In the genomic region with DNA sequence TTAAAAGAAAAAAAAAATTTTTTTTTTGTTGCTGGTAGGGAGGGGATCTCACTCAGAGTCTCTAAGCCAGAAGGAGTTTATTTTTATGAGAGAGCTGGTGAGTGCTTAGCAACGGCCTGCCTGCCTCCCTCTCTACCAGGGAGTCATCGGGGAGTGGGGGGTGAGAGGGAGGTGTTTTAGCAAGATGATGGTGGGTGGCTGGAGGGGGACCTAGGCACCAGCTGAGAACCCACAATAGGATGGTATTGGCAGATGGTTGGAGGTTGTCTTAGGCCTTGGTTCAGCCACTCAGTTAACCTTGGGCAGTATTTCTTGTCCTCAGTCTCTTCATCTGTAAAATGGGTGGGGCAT, we compare ENCODE assay signal across 8 mouse cellular contexts. TPM values are rescaled to one million over a fixed set of nuclear protein-coding genes. Genes with fewer than 3 reads are reported as not detected.
DNase-seq lines count a peak whose midpoint lies in the region; ATAC-seq lines count a peak whose summit lies in the region.

No protein-coding gene starts in this region.

- H3K9ac ChIP-seq in kidney, embryonic 15.5 days = peak overlapping the region; percentile 86; the same call in 1 of the 2 replicates
- no peak overlapping the region for H3K9ac ChIP-seq in embryonic facial prominence, embryonic 11.5 days (replicated peaks; ENCODE audit: low read length)
- H3K9ac ChIP-seq in hindbrain, embryonic 15.5 days = peak overlapping the region; percentile 88
- no peak overlapping the region for H3K9ac ChIP-seq in liver, embryonic 16.5 days (ENCODE audit: low read depth, low read length)
- H3K9ac ChIP-seq in stomach, embryonic 15.5 days = no peak overlapping the region

- peak overlapping the region; percentile 92 for H3K4me2 ChIP-seq in kidney, embryonic 15.5 days
- peak overlapping the region; percentile 92 for H3K4me2 ChIP-seq in embryonic facial prominence, embryonic 11.5 days (ENCODE audit: low read depth, low read length)
- peak overlapping the region; percentile 89 for H3K4me2 ChIP-seq in hindbrain, embryonic 15.5 days
- peak overlapping the region; percentile 98 for H3K4me2 ChIP-seq in liver, embryonic 16.5 days (ENCODE audit: low read depth, low read length)
- peak overlapping the region; percentile 93 for H3K4me2 ChIP-seq in stomach, embryonic 15.5 days

- peak overlapping the region; percentile 35; the same call in 1 of the 2 replicates for H3K27ac ChIP-seq in kidney, embryonic 15.5 days
- no peak overlapping the region for H3K27ac ChIP-seq in embryonic facial prominence, embryonic 11.5 days (replicated peaks; ENCODE audit: low read depth, low read length)
- peak overlapping the region; percentile 92 for H3K27ac ChIP-seq in hindbrain, embryonic 15.5 days (replicated peaks)
- H3K27ac ChIP-seq in liver, embryonic 16.5 days (ENCODE audit: low read length) = no peak overlapping the region
- H3K27ac ChIP-seq in stomach, embryonic 15.5 days = 0 out of 2 replicates have a peak overlapping the region, but pooled peaks have one; percentile 35

- H3K27me3 ChIP-seq in kidney, embryonic 15.5 days = no peaks in the 10 kb centered on the region
- H3K27me3 ChIP-seq in embryonic facial prominence, embryonic 11.5 days (ENCODE audit: control insufficient read depth, insufficient read depth, low read length) = no peaks in the 10 kb centered on the region
- no peaks in the 10 kb centered on the region for H3K27me3 ChIP-seq in hindbrain, embryonic 15.5 days
- no peaks in the 10 kb centered on the region for H3K27me3 ChIP-seq in liver, embryonic 16.5 days (ENCODE audit: control insufficient read depth, insufficient read depth, low read depth, low read length)
- no peaks in the 10 kb centered on the region for H3K27me3 ChIP-seq in stomach, embryonic 15.5 days (replicated peaks)

- no peaks in the 10 kb centered on the region for H3K9me3 ChIP-seq in kidney, embryonic 15.5 days (replicated peaks)
- H3K9me3 ChIP-seq in embryonic facial prominence, embryonic 11.5 days (replicated peaks; ENCODE audit: control insufficient read depth, low read length) = no peaks in the 10 kb centered on the region
- no peaks in the 10 kb centered on the region for H3K9me3 ChIP-seq in hindbrain, embryonic 15.5 days
- no peaks in the 10 kb centered on the region for H3K9me3 ChIP-seq in liver, embryonic 16.5 days (replicated peaks; ENCODE audit: control insufficient read depth, low read length)
- H3K9me3 ChIP-seq in stomach, embryonic 15.5 days = no peaks in the 10 kb centered on the region

- no peak for ATAC-seq in kidney, embryonic 15.5 days (replicated peaks; ENCODE audit: low FRiP score)
- no peak for ATAC-seq in embryonic facial prominence, embryonic 11.5 days (replicated peaks; ENCODE audit: insufficient number of reproducible peaks, low FRiP score, low TSS enrichment, low read depth)
- ATAC-seq in hindbrain, embryonic 15.5 days (ENCODE audit: low FRiP score, low read depth) = no peak
- ATAC-seq in liver, embryonic 16.5 days (ENCODE audit: low read depth) = no peak
- no peak for ATAC-seq in stomach, embryonic 15.5 days (ENCODE audit: insufficient read depth, low FRiP score, low read depth)
- ATAC-seq in granulocyte monocyte progenitor cell, adult 5-6 weeks (replicated peaks; ENCODE audit: poor library complexity, severe bottlenecking) = no peak

- peaks cover 67% of the 10 kb centered on the region for H3K4me1 ChIP-seq in kidney, embryonic 15.5 days
- H3K4me1 ChIP-seq in embryonic facial prominence, embryonic 11.5 days (ENCODE audit: control insufficient read depth, insufficient read depth, low read length) = no peaks in the 10 kb centered on the region
- peaks cover 55% of the 10 kb centered on the region for H3K4me1 ChIP-seq in hindbrain, embryonic 15.5 days (replicated peaks)
- H3K4me1 ChIP-seq in liver, embryonic 16.5 days (ENCODE audit: control insufficient read depth, low read depth, low read length) = peaks cover 38% of the 10 kb centered on the region
- peaks cover 44% of the 10 kb centered on the region for H3K4me1 ChIP-seq in stomach, embryonic 15.5 days

- WGBS in kidney, embryonic 15.5 days = 5% methylated on average over 2 of the region's 2 CpGs
- WGBS in embryonic facial prominence, embryonic 11.5 days = 30% methylated on average over 2 of the region's 2 CpGs
- WGBS in hindbrain, embryonic 15.5 days = 15% methylated on average over 2 of the region's 2 CpGs
- 23% methylated on average over 2 of the region's 2 CpGs for WGBS in liver, embryonic 16.5 days (ENCODE audit: insufficient replicate concordance)
- WGBS in stomach, embryonic 15.5 days = 0% methylated on average over 2 of the region's 2 CpGs

- no peak for DNase-seq in kidney, adult 18-20 months
- DNase-seq in embryonic facial prominence, embryonic 11.5 days (ENCODE audit: low spot score) = no peak
- DNase-seq in thymus, adult 18-20 months = no peak

- H3K4me3 ChIP-seq in kidney, embryonic 15.5 days (replicated peaks) = peak overlapping the region; percentile 72
- H3K4me3 ChIP-seq in embryonic facial prominence, embryonic 11.5 days (ENCODE audit: low read depth, low read length) = peak overlapping the region; percentile 84; the same call in 1 of the 2 replicates
- peak overlapping the region; percentile 64 for H3K4me3 ChIP-seq in hindbrain, embryonic 15.5 days
- H3K4me3 ChIP-seq in liver, embryonic 16.5 days (ENCODE audit: low read depth, low read length) = peak overlapping the region; percentile 83
- peak overlapping the region; percentile 97 for H3K4me3 ChIP-seq in stomach, embryonic 15.5 days (replicated peaks)

- H3K36me3 ChIP-seq in kidney, embryonic 15.5 days = no peaks in the 10 kb centered on the region
- no peaks in the 10 kb centered on the region for H3K36me3 ChIP-seq in embryonic facial prominence, embryonic 11.5 days (replicated peaks; ENCODE audit: control insufficient read depth, insufficient read depth, low read depth, low read length)
- no peaks in the 10 kb centered on the region for H3K36me3 ChIP-seq in hindbrain, embryonic 15.5 days
- no peaks in the 10 kb centered on the region for H3K36me3 ChIP-seq in liver, embryonic 16.5 days (ENCODE audit: control insufficient read depth, insufficient read depth)
- H3K36me3 ChIP-seq in stomach, embryonic 15.5 days = no peaks in the 10 kb centered on the region

RNA-seq across cellular contexts. Expression of a gene that starts 1.7 kb away (rescaled TPM):
- 84.0 and 87.2 TPM in 2 replicates for polyA plus RNA-seq in kidney, embryonic 15.5 days (2015; fragmentation: Nextera tagmentation; extraction: Ambion mirVana)
- 35.3 and 40.6 TPM in 2 replicates for polyA plus RNA-seq in embryonic facial prominence, embryonic 11.5 days (2014; fragmentation: Nextera tagmentation; extraction: Ambion mirVana)
- polyA plus RNA-seq in hindbrain, embryonic 15.5 days (2015; fragmentation: Nextera tagmentation; extraction: Ambion mirVana) = 99.4 and 102 TPM in 2 replicates
- polyA plus RNA-seq in liver, embryonic 16.5 days (2015; fragmentation: Nextera tagmentation; extraction: Ambion mirVana) = 17.1 and 20.5 TPM in 2 replicates
- polyA plus RNA-seq in stomach, embryonic 15.5 days (2015; fragmentation: Nextera tagmentation; extraction: Ambion mirVana) = 54.6 and 63.0 TPM in 2 replicates
- total RNA-seq in granulocyte monocyte progenitor cell, adult 5-6 weeks (2014; fragmentation: Nextera tagmentation) = 42.8 and 42.9 TPM in 2 replicates
- total RNA-seq in granulocyte monocyte progenitor cell, adult 5-6 weeks (2017) = 18.9 and 30.2 TPM in 2 replicates

Comparison
In these comparisons a context has a peak if more than half of its experiments do, and no peak if none do; other contexts are left out.
1. H3K27ac ChIP-seq: peak in kidney, embryonic 15.5 days (single experiment), hindbrain, embryonic 15.5 days (single experiment) and stomach, embryonic 15.5 days (single experiment); none in embryonic facial prominence, embryonic 11.5 days (single experiment) and liver, embryonic 16.5 days (single experiment).
2. H3K9ac ChIP-seq: peak in kidney, embryonic 15.5 days (single experiment) and hindbrain, embryonic 15.5 days (single experiment); none in embryonic facial prominence, embryonic 11.5 days (single experiment), liver, embryonic 16.5 days (single experiment) and stomach, embryonic 15.5 days (single experiment).
3. Peak in every context shown above with its lines, with median percentiles within 50 percentile points of each other: H3K4me2 ChIP-seq and H3K4me3 ChIP-seq.